Mouse (Mus musculus) brain, embryonic 14.5 days (tissue): ENCODE measurements at regions not wholly inside any gene's neighbourhood (a gene's known extent, or its start where the extent isn't known, plus 50 kb on each side); places are given as distances from the start of the nearest gene placed in this dataset.

Experiments
- CTCF ChIP-seq: fragments of 200-500 bp; IDR thresholded peaks from 2 replicates; pipeline ENCODE4 v1.5.1; 2012; ENCODE audit warnings: inconsistent platforms, mild to moderate bottlenecking, moderate library complexity, borderline replicate concordance; ENCODE audit not compliant: insufficient read depth, insufficient read length; ENCODE audit errors: extremely low read depth
- POLR2A ChIP-seq: fragments of 200-500 bp; IDR thresholded peaks from 2 replicates; pipeline ENCODE4 v1.6.1; 2012; ENCODE audit warnings: mild to moderate bottlenecking, inconsistent platforms, borderline replicate concordance; ENCODE audit not compliant: poor library complexity, insufficient read depth, insufficient read length, severe bottlenecking; ENCODE audit errors: extremely low read depth

GRCm38 (mm10) chr5:85895814-85896213, 169.6 kb downstream of the Cenpc1 start:
- TF ChIP-seq CTCF, result no peak
- no peak for TF ChIP-seq POLR2A
